Mouse (Mus musculus): Measurements from ENCODE around the gene Vmn1r46.

- TF ChIP-seq CTCF (IDR thresholded peaks at IDR 0.05), result no peak
- no peak for TF ChIP-seq EP300 (IDR thresholded peaks at IDR 0.05)
These were observed 2.8 kb upstream of the Vmn1r46 start for GRCm38 (mm10) chr6:89966341-89966740.
